Mouse (Mus musculus): Measurements from ENCODE around the gene Il21r.

Il21r gene

DNA sequence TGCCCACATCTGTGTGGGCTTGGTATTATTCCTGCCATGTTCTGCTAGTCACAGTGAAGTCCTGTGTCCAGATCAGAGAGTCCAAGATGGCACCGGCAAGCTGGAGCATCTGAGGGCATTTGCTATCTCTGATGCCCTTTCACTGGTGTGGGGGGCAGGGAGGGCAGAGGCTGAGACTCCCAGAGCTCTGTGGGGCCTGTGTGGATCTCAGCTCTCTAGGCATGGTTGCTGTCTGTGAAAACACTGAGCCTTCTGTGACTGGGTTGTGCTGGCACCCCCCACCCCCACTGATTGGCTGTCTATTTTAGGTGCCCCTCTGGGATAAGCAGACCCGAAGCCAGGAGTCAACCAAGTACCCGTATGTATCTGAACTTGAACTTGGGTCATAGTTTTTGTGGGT is 28.4 kb upstream of the Il21r start:
- in situ Hi-C loops (cut with MboI) = no loop called here

DNA sequence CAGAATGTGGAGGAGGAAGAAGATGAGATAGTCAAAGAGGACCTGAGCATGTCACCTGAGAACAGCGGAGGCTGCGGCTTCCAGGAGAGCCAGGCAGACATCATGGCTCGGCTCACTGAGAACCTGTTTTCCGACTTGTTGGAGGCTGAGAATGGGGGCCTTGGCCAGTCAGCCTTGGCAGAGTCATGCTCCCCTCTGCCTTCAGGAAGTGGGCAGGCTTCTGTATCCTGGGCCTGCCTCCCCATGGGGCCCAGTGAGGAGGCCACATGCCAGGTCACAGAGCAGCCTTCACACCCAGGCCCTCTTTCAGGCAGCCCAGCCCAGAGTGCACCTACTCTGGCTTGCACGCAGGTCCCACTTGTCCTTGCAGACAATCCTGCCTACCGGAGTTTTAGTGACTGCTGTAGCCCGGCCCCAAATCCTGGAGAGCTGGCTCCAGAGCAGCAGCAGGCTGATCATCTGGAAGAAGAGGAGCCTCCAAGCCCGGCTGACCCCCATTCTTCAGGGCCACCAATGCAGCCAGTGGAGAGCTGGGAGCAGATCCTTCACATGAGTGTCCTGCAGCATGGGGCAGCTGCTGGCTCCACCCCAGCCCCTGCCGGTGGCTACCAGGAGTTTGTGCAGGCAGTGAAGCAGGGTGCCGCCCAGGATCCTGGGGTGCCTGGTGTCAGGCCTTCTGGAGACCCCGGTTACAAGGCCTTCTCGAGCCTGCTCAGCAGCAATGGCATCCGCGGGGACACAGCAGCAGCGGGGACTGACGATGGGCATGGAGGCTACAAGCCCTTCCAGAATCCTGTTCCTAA is 27.3 kb upstream of the Il21r start:
- in situ Hi-C loops (cut with MboI) = no loop called here

DNA sequence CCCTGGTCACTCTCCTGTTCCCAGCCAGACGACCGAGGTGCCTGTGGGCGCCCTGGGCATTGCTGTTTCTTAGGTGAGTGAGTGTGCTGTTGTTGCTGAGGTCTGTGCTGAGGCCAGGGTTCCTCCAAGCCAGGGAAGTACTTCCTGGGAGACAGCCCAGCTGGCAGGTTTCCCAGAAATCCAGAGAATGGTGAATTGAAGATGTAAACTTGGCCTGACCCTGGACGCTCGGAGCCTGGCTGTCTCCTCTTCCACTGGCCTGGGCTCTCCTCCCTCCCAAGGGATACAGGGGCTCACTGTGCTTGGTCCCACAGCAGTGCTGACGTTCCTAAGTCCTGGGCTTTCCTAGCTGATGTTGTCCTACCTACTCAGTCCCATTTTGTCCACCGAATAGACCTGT is 26.2 kb upstream of the Il21r start:
- in situ Hi-C loops (cut with MboI) = no loop called here

DNA sequence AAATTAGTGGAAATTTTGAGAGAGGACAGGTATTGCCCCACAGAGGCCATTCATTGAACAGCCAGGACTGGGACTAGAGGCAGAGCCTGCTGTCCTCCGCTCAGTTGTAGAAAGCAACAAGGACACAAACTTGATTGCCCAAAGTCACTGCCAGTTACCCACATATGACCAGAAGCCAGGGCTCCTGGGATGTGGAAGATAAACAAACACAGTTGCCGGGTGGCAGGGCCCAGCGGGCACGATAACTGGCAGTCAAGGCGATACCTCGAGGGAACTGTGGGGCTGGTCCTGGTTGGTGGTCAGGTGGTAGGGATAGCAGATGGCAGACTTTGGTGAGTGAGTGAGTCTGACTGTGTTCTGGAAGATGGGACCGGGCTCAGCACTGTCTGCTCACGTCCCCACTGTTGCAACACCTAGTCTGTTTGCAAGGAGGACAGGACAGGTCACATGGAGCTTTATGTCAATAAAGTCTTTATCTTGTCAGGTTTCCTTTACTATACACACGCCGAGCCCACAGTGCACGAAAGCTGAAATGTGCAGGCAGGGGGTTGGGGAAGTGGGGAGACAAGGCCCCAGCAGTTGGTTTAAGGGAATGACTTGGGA is 25.6 kb upstream of the Il21r start:
- in situ Hi-C loops (cut with MboI) = no loop called here

DNA sequence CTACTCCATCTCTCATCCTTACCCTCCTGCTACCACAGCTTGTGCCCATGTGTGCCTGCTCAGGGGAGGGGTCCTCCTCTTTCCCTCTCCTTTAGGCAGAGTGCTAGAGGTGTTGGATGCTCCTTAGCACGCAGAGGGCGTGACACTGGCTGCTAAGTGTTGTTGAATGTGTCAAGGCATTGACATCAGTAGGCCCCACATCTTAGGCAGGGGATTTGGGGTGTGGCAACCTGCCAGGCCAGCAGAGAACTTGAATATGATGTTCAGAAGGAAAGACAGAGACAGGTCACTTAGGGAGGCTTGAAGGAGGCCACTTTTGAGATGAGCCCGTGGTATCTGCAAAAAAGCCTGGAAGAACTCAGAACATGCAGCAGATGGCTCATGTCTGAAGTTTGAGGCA is 25.1 kb upstream of the Il21r start:
- in situ Hi-C loops (cut with MboI) = no loop called here

DNA sequence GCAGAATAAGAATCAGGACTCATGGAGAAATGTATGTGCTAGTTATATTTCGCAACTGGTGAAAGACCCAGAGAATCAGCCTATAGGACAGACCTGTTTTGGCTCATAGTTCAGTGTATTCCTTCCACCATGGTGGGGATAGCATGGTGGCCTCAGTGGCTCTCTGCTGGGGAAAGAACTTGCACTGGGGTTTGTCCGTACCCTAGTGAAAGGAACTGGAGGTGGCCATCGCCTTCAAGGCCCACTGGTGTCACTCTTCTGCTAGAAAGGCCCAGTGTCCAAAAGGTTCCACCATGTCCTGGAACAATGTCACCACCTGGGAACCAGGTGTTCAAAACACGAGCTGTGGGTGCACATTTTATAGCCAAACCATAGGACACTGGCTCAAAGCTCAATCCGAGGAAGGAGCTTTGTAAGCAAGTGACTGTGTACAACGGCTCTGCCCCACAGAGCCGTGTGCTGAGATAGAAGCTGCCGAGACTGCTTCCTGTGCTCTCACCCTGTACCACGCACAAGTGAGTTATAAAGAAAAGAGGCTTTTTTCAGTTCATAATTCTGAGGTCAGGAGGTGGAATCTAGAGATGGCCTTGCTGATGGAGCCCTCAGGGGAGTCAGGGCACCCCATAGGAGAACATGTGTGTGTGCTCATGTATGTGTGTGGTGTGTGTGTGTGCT is 23.5 kb upstream of the Il21r start:
- in situ Hi-C loops (cut with MboI) = no loop called here

DNA sequence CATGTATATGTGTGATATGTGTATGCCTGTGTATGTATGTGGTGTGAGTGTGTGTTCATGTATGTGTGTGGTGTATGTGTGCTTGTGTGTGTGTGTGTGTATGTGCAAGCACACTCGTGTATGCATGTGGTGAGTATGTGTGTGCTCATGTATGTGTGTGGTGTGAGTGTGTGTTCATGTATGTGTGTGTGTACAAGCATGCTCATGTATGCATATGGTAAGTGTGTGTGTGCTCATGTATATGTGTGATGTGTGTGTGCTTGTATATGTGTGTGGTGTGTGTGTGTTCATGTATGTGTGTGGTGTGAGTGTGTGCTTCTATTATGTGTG is 23.0 kb upstream of the Il21r start:
- in situ Hi-C loops (cut with MboI) = no loop called here

DNA sequence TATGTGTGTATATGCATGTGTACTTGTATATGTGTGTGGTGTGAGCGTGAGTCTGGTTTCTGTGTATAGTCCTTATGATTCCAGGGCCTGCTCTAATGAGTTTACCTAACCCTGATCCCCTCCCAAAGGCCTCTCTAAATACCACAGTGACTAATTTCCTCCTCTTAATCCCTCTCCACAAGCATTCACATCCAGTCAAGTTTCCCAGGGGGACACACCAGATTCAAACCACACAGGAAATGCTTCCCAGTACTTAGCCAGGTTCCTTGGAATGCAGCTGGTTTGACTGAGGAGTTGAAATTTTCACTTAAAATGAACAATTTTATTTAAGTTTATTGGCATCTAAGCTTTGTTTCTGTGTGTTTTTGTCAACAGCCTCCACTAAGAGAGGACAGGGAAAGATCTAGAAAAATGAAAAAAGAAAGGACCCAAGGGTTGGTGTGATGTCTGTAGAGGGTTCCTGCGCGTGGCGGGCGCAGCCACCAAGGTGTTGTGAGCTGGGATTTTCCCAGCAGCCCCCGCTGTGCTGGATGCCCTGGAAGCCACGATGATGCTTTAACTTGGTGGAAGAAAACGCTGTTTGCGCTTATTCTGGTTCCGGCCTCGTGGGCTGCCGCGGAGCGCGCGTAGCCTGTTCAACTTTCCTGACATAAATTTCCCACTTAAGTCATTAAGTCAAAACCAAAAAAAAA is 22.5 kb upstream of the Il21r start:
- in situ Hi-C loops (cut with MboI) = no loop called here

DNA sequence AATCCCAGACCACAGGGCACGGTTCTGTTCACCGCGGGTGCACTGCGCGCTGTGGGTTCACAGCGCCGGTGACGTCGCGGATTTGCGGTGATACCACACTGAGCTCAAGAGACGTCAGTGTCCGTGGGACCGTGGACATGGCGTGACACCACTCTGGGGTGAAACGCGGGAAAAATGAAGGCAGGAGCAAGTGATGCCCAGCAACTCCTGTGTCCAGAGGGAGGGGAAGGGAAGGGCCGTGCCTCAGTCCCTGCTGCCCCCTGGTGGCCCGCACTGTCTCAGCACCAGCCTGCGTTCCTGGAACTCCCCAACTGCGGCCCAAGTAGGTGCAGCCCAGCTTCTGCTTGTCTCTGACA is 21.9 kb upstream of the Il21r start:
- in situ Hi-C loops (cut with MboI) = no loop called here

DNA sequence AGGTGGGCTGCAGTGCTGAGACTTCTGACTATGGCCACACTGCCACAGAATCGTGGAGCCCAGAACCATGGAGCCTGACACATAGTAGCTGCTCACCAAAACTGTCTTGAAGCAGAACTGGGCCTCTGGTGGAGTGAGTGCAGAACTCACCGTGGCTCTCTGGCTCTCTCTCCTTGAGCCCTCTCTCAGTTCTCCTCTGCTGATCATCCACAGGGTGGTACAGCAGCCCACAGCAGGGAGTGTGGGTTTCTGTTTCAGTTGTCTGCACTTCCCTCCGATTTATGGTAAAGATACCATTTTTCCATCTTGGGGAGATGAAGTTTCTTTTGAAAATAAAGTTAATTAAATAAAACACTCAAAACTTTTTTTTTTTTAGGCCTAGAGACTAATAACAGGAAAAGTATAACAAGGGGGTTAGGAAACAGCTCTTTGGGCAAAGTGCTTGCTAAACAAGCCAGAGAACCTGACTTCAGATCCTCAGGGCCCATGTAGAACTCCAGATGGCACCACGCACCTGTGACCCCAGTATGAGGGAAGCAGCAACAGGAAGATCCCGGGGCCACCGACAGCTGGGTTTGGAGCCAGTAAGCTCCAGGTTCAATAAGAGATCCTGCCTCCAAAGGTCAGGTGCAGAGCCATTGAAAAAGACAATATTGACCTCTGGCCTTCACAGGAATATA is 19.8 kb upstream of the Il21r start:
- in situ Hi-C loops (cut with MboI) = no loop called here

DNA sequence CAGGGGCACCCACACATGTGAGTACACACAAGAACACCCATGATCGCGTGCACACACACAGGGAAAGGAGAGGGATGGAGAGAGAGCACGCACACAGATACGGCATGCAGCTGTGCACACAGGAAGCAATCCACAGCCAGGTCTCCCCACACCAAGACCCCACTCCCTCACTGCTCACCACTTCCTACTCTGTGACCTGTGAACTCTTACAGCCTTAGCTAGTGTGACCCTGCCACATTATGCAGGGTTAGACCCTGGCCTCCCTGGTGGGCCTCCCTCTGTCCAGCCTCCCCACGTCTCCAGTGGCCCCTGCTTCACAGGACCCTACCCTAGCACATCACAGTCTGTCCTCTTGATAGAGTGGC is 19.2 kb upstream of the Il21r start:
- in situ Hi-C loops (cut with MboI) = no loop called here

DNA sequence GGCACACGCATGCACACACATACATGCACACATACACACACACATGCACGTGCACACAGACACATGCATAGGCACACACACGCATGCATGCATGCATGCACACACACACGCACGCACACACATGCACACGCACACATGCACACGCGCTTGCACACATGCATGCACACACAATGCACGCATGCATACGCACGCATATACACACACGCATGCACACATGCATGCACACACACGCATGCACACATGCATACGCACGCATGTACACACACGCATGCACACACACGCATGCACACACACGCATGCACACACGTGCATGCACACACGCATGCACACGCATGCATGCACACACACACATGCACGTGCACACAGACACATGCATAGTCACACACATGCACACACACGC is 16.9 kb upstream of the Il21r start:
- in situ Hi-C loops (cut with MboI) = no loop called here

DNA sequence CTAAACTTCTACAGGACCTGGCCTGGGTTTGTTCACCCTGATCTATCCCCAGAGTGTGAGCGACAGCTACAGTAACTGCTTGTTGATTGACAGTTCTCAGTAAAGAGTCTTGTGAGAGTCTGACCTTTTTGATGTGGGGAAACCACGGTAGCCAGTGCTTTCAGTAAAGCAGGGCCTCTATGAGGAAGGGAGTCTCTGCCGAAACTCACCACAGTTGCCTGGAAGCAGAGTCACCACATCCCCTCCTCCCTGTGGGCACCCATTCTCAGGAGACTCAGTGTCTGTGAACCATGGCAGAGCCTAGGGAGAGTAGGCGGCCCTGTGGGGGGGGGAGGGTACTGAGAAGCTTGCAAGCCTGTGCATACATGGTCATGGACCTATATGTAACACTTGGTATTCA is 14.5 kb upstream of the Il21r start:
- in situ Hi-C loops (cut with MboI) = no loop called here

DNA sequence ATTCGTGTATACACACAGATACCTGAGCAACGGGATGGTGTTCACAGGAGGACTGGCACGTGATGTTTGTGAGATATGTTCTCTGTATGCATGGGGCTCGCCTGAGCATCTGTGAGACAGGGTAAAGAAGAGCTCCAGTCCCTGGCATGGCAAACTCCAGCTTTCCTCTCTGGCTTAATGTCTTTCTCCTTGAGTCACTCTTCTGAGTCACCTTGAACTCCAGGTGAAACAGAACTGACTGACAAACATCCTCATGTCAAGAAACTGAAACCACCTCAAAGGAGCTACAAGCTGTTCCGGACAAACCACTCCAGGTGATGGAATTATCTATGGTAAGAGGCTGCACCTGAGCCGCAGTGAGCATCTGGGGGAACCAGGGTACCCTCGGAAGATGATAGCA is 13.3 kb upstream of the Il21r start:
- in situ Hi-C loops (cut with MboI) = no loop called here

DNA sequence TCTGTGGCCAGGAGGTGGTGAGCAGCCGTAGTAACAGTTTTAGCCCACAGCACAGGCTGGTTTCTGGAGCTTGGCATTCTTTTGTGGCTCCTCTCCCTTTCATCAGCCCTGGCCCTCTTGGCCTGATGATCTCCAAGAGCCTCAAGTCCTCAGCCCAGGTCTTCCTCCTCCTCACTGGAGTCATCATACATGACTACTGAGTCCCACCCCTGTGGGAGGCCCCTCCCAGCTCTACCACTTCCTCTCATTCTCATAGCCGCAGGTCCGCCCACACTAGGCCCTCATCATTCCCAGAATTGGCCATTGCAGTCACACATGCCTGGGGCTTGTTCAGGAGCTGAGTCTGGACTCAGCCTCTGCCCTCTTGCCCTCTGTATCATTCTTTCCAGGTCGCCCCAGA is 9.4 kb upstream of the Il21r start:
- in situ Hi-C loops (cut with MboI) = no loop called here

DNA sequence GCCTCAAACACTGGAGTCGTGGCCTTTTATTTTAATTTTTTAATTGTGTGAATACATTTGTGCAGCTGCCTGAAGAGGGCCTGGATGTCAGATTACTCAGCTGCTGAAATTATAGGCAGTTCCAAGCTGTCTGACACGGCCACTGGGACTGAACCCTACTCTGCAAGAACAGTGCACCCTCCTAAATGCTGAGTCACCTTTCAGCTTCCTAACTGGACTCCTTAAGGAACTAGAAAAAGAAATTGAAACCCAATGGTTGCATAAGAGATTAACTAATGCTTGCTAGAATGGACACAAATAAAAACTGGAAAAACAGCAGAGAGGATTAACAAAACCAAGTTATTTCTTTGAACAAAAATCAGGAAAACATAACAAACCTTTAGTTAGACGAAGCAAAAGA is 6.8 kb upstream of the Il21r start:
- in situ Hi-C loops (cut with MboI) = no loop called here

DNA sequence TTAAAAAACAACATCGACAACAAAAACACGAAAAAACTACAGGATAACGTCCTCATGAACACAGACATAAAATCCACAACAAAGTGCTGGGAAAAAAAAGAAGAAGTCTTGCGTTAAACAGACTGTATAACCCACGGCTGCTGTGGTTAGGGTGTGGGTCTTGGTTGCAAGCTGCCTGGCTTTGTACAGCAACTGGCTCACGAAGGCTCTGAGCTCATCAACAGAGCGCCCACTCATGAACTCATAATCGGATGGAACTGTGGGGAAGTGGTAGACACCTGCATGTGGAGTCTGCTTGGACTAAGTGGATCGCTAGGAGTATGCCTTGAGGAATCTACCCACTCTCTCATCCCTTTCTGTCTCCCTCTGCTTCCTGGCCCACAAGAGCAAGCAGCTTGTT is 6.1 kb upstream of the Il21r start:
- in situ Hi-C loops (cut with MboI) = no loop called here

DNA sequence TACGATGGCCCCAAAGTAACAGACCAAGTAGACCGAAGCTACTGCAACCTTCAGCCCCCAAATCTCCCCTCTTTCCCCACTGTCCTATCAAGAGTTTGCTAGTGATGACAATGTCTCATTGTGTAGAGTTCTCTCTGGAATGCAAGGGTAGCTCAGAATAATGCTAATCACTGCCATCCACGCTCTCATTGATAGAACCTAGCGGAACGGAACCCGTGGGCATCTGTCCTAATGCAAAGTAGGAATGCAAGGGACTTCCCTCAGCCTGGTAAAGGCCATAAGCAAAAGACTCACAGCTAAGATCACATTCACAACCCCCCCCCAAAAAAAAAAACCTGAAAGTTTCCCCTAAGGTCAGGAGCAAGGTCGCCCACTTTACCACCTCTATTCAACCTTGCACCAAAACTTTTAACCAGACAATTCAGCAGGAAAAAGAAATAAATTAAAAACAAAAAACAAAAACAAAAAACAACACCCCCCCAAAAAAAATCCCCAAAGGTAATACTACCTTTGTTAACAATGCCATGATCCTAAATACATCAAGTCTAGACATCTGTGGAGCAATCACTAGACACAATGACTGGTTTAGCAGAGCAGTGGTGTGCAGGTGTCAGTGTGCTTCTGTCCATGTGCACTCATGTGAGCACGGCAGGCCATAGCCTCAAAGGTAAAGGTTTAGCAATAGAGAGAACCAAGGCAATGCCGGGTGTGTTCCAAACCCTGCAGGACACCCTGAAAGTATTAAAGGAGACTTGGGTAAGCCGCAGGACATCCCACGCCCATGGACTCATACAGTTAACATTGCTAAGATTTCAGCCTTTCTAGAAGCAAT is 5.5 kb upstream of the Il21r start:
- in situ Hi-C loops (cut with MboI) = no loop called here

DNA sequence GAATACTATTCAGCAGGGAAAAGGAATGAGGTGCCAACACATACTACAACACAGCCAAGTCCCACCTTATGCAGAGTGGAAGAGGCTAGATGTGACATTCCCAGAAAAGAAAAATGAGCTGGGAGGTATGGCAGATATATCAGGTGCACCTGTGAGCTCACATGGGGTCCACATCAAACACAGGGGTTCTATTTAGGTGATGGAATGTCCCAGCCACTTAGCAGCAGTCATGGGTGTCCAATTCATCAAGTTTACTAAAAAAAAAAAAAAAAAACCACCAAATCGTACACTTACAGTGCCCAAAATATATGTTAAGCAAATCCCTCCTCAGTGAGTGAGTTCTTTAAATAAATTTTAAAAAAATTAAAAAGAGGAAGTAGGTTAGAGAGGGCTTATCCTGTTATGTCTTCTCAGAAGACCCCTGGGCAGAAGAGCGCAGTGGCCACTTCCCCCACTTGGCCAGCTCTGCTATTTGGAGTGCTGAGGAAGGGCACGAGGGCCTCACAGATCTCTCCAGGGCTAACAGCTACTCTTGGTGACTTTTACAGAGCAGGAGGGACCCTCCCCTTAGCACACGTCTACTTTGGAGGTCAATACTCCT is 3.8 kb upstream of the Il21r start:
- in situ Hi-C loops (cut with MboI) = no loop called here

DNA sequence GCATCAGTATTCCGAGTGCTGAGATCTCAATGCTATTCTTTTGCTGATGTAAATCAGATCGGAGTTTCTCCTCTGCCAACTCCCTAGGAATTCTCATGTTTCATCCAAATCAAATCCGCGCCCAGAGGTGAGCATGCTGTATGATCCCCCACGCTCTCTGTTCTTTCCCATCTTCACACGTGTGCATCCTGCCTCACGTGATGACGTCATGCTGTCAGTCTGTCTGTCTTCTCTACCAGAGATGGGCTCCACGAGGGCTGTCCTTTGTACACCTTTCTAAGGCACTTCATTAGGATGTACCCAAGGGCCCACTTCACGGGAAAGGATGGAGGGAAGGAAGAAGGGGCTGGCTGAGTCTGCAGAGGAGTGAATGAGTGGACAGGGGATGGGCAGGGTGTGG is 3.1 kb upstream of the Il21r start:
- in situ Hi-C loops (cut with MboI) = no loop called here

DNA sequence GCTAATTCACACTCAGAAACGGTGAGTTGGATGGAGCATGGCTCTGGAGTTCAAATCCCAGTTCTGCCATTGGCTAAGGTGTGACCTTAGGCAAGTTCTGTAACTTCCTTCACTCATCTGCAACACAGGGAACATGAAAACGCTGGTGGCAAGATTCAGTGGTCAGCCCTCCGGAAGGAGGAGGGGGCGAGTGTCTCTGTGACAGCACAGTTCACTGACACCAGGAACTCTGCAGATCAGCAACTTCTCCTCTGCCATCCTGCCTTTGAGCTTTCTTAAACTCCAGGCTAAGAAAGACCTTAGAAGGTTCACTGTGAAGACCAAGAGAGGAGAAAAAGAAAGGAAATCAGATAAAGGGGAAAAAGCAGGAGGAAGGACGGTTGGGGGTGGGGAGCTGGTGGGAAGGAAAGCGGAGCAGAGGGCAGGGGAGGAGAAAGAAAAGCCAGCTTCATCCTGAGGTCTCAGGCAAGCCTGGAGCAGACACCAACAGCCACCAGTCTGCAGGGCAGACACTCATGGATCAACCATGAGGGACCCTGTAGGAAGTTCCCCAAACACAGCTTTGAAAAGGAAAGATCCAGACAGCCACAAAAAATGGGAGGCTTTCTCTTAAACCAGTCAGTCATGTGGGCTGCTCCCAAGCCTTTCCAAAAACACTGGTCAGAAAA is 2.5 kb upstream of the Il21r start:
- in situ Hi-C loops (cut with MboI) = no loop called here
